In the genomic region with DNA sequence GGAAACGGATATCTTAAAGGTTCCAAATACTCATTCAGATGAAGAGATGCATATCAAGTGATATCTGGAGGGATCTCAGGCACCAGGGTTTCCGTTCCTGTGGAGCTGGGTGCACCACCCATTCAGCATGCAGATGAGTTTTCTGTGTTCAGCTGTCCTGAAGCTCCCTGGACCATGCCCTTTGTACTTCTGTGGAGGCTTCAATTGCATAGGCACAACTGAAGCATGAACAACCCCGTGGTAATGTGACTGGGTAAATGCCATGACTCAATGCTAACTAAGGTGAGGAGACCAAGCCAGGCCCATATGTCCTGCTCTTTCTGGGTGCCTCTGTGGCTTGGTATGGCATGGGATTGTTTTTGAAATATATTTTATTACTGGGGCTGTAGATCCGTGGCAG, we compare ENCODE assay signal across 21 mouse cellular contexts. TPM values are rescaled to one million over a fixed set of nuclear protein-coding genes. Genes with fewer than 3 reads are reported as not detected.
DNase-seq lines count a peak whose midpoint lies in the region; ATAC-seq and TF ChIP-seq lines count a peak whose summit lies in the region.
"Had no signal": no experiment of that assay in that cellular context is flagged by ENCODE, and none has a peak within 500 bp of the region (broad histone marks: within the 10 kb centered on the region; RNA-seq: fewer than 3 reads in every experiment).

No protein-coding gene starts in this region.

- 66% methylated on average over 4 of the region's 4 CpGs for WGBS in liver, embryonic 14.5 days (ENCODE audit: insufficient replicate concordance)
- WGBS in liver, embryonic 12.5 days (ENCODE audit: insufficient replicate concordance), result 64% methylated on average over 4 of the region's 4 CpGs
- WGBS in kidney, embryonic 14.5 days, result 53% methylated on average over 4 of the region's 4 CpGs
- WGBS in heart, embryonic 12.5 days, result 78% methylated on average over 4 of the region's 4 CpGs

- no peak overlapping the region for H3K27ac ChIP-seq in liver, embryonic 14.5 days
- no peak overlapping the region for H3K27ac ChIP-seq in liver, embryonic 12.5 days
- no peak overlapping the region for H3K27ac ChIP-seq in kidney, embryonic 14.5 days (ENCODE audit: low read depth, low read length)
- H3K27ac ChIP-seq in heart, embryonic 12.5 days (ENCODE audit: poor library complexity, severe bottlenecking), result no peak overlapping the region
- H3K27ac ChIP-seq: heart, embryonic 13.5 days; hindbrain, embryonic 14.5 days; lung, embryonic 15.5 days; macrophage; neural tube, embryonic 12.5 days had no signal

- no peak for TF ChIP-seq CTCF in liver, embryonic 14.5 days (IDR thresholded peaks at IDR 0.05; ENCODE audit: low read depth)

- H3K27me3 ChIP-seq in liver, embryonic 14.5 days (ENCODE audit: control insufficient read depth, insufficient read depth, low read length), result no peaks in the 10 kb centered on the region
- H3K27me3 ChIP-seq in liver, embryonic 12.5 days (replicated peaks), result no peaks in the 10 kb centered on the region
- H3K27me3 ChIP-seq in kidney, embryonic 14.5 days (ENCODE audit: control insufficient read depth, insufficient read depth, low read length), result no peaks in the 10 kb centered on the region
- H3K27me3 ChIP-seq in heart, embryonic 12.5 days (replicated peaks), result no peaks in the 10 kb centered on the region
- H3K27me3 ChIP-seq: CH12.LX; heart, embryonic 13.5 days; lung, embryonic 15.5 days; neural tube, embryonic 12.5 days had no signal

- ATAC-seq in liver, embryonic 14.5 days (ENCODE audit: insufficient read depth), result peak; percentile 29; the same call in 1 of the 2 replicates
- no peak for ATAC-seq in liver, embryonic 12.5 days
- peak; percentile 71; the same call in 1 of the 2 replicates for ATAC-seq in kidney, embryonic 14.5 days (ENCODE audit: low FRiP score, low TSS enrichment)
- ATAC-seq in heart, embryonic 12.5 days (ENCODE audit: insufficient number of reproducible peaks, low FRiP score), result no peak

- H3K4me1 ChIP-seq in liver, embryonic 14.5 days (replicated peaks; ENCODE audit: control insufficient read depth in 2 of 2, insufficient read depth in 2 of 2, low read length in 1 of 2), result peaks cover 4 to 25% of the 10 kb centered on the region in 2 experiments
- peaks cover 39% of the 10 kb centered on the region for H3K4me1 ChIP-seq in liver, embryonic 12.5 days
- 0 out of 2 replicates have a peak, but pooled peaks cover 4% of the 10 kb centered on the region for H3K4me1 ChIP-seq in kidney, embryonic 14.5 days (ENCODE audit: control insufficient read depth, insufficient read depth, low read length)
- peaks cover 20% of the 10 kb centered on the region for H3K4me1 ChIP-seq in heart, embryonic 12.5 days (replicated peaks)
- H3K4me1 ChIP-seq: lung, embryonic 15.5 days had no signal

- no peaks in the 10 kb centered on the region for H3K36me3 ChIP-seq in liver, embryonic 14.5 days (replicated peaks; ENCODE audit: control insufficient read depth, insufficient read depth, low read depth)
- H3K36me3 ChIP-seq in liver, embryonic 12.5 days, result no peaks in the 10 kb centered on the region
- H3K36me3 ChIP-seq in kidney, embryonic 14.5 days (ENCODE audit: control insufficient read depth, insufficient read depth, low read length), result no peaks in the 10 kb centered on the region
- H3K36me3 ChIP-seq in heart, embryonic 12.5 days, result no peaks in the 10 kb centered on the region
- H3K36me3 ChIP-seq: heart, embryonic 13.5 days; lung, embryonic 15.5 days; neural tube, embryonic 12.5 days had no signal

- H3K9me3 ChIP-seq in liver, embryonic 14.5 days (ENCODE audit: control insufficient read depth, low read length), result no peaks in the 10 kb centered on the region
- H3K9me3 ChIP-seq in liver, embryonic 12.5 days (replicated peaks), result no peaks in the 10 kb centered on the region
- no peaks in the 10 kb centered on the region for H3K9me3 ChIP-seq in kidney, embryonic 14.5 days (ENCODE audit: control insufficient read depth, low read length)
- H3K9me3 ChIP-seq in heart, embryonic 12.5 days (replicated peaks), result no peaks in the 10 kb centered on the region
- H3K9me3 ChIP-seq: heart, embryonic 13.5 days; lung, embryonic 15.5 days; neural tube, embryonic 12.5 days had no signal

- no peak overlapping the region for H3K4me2 ChIP-seq in liver, embryonic 14.5 days (ENCODE audit: low read depth)
- no peak overlapping the region for H3K4me2 ChIP-seq in liver, embryonic 12.5 days
- no peak overlapping the region for H3K4me2 ChIP-seq in kidney, embryonic 14.5 days (replicated peaks; ENCODE audit: low read depth, low read length)
- no peak overlapping the region for H3K4me2 ChIP-seq in heart, embryonic 12.5 days
- H3K4me2 ChIP-seq: heart, embryonic 13.5 days; hindbrain, embryonic 14.5 days; lung, embryonic 15.5 days; midbrain, embryonic 11.5 days; neural tube, embryonic 12.5 days had no signal

- no peak overlapping the region for H3K4me3 ChIP-seq in liver, embryonic 14.5 days (ENCODE audit: insufficient read depth in 1 of 2, low read depth in 2 of 2, low read length in 2 of 2)
- no peak overlapping the region for H3K4me3 ChIP-seq in liver, embryonic 12.5 days
- H3K4me3 ChIP-seq in kidney, embryonic 14.5 days (ENCODE audit: low read length), result no peak overlapping the region
- H3K4me3 ChIP-seq in heart, embryonic 12.5 days, result no peak overlapping the region
- H3K4me3 ChIP-seq: heart, embryonic 13.5 days; lung, embryonic 15.5 days; neural tube, embryonic 12.5 days had no signal

- DNase-seq in liver, embryonic 14.5 days (ENCODE audit: low read depth in 3 of 3, low spot score in 3 of 3), result no peak
- peak; percentile 60 to 83 for DNase-seq in kidney, postnatal 36 days
- no peak for DNase-seq in left cerebral cortex, adult 11 months (ENCODE audit: low spot score)
- no peak for DNase-seq in right cerebral cortex, adult 2 months (ENCODE audit: low spot score in 2 of 2)
- no peak for DNase-seq in cerebellum, adult 9-10 months
- DNase-seq: adrenal gland, postnatal 36 days; cerebellum, adult 11-12 months; cerebellum, postnatal 36 days; layer of hippocampus, adult 9-11 months; spleen, adult 18-20 months; thymus, postnatal 4 days had no signal

- no peak for TF ChIP-seq EP300 in liver, embryonic 14.5 days (IDR thresholded peaks at IDR 0.05; ENCODE audit: low read depth)

- H3K9ac ChIP-seq in liver, embryonic 14.5 days (replicated peaks), result no peak overlapping the region
- H3K9ac ChIP-seq in liver, embryonic 12.5 days, result no peak overlapping the region
- H3K9ac ChIP-seq in kidney, embryonic 14.5 days (ENCODE audit: low read depth, low read length), result no peak overlapping the region
- no peak overlapping the region for H3K9ac ChIP-seq in heart, embryonic 12.5 days
- H3K9ac ChIP-seq: heart, embryonic 13.5 days; hindbrain, embryonic 14.5 days; lung, embryonic 15.5 days; neural tube, embryonic 12.5 days had no signal

RNA-seq across cellular contexts. Expression of gene Abcg2, which starts 49.4 kb away (rescaled TPM):
- 49.2 and 66.5 TPM in 2 replicates for polyA plus RNA-seq in liver, embryonic 14.5 days (2012; rRNA removed)
- polyA plus RNA-seq in liver, embryonic 14.5 days (2014; fragmentation: Nextera tagmentation; extraction: Ambion mirVana), result 166 and 171 TPM in 2 replicates
- polyA plus RNA-seq in liver, embryonic 12.5 days (2016; fragmentation: Nextera tagmentation; extraction: Ambion mirVana), result 206 and 209 TPM in 2 replicates
- 66.8 and 76.6 TPM in 2 replicates for polyA plus RNA-seq in kidney, embryonic 14.5 days (2014; fragmentation: Nextera tagmentation; extraction: Ambion mirVana)
- polyA plus RNA-seq in heart, embryonic 12.5 days (2016; fragmentation: Nextera tagmentation; extraction: Ambion mirVana), result 60.1 and 62.0 TPM in 2 replicates

Comparison
In these comparisons a context has a peak if more than half of its experiments do, and no peak if none do; other contexts are left out.
1. ATAC-seq: peak in liver, embryonic 14.5 days (single experiment) and kidney, embryonic 14.5 days (single experiment); none in liver, embryonic 12.5 days (single experiment) and heart, embryonic 12.5 days (single experiment).
2. DNase-seq: peak in kidney, postnatal 36 days (2 of 2); none in liver, embryonic 14.5 days (0 of 3), left cerebral cortex, adult 11 months (single experiment), right cerebral cortex, adult 2 months (0 of 2) and cerebellum, adult 9-10 months (single experiment).